Mouse (Mus musculus) adipocyte (in vitro differentiated cells): ENCODE measurements around the gene Aknad1.

Source experiments
- DNase-seq: peaks from one replicate; pipeline ENCODE4 v3.0.0-alpha.2; 2016; ENCODE audit warnings: low spot score

Aknad1 gene

DNA sequence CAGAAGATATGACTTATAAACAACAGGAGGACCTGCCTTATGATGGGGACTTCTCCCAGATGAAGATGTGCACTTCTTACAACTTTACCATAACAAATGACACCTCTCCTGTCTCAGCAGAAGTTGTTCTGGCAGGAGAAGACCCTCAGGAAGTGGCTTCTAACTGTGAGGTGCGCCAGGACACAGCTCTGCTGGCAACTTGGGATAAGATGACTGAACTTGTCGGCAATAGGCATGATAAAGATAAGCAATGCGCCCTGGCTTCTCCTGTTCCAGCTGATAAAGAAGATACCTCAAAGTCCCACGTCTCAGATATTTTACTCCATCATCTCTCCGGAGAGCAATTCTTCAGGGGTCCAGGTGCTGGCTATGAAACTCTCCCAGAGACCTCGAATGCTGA, 12.2 kb downstream of the Aknad1 start:
- no peak for DNase-seq

DNA sequence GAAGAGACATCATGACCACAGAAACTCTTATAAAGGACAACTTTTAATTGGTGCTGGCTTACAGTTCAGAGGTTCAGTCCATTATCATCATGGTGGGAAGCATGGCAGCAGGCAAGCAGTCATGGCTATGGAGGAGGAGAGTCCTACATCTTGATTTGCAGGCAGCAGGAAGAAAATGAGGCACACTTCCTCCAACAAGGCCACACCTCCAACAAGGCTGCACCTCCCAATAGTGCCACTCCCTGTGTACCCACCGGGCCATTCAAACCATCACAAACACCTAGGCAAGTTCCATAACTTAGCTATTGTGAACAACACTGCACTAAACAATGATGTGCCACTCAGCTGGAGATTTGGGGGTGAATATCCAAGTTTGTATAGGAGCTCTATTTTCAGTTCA, 15.1 kb downstream of the Aknad1 start:
- DNase-seq = no peak

DNA sequence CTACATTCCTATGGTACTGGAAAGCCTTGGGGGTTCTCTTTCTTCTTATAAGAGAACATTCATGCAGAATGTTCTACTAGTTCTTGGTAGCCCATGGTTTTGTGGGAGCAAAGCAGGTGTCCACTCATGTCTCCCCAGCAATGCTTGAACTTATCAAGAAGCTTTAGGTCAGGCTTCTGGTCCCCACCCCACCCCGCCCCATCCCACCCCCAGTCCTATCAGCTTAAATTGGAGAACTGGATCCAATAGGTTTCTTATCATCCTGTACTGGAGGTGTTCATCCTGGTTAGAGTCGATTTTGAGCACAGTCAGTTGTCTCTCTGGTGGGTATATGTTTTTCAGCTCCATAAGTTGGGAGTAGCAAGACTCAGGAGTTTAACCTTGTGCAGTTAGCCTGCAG, 16.1 kb downstream of the Aknad1 start:
- no peak for DNase-seq

DNA sequence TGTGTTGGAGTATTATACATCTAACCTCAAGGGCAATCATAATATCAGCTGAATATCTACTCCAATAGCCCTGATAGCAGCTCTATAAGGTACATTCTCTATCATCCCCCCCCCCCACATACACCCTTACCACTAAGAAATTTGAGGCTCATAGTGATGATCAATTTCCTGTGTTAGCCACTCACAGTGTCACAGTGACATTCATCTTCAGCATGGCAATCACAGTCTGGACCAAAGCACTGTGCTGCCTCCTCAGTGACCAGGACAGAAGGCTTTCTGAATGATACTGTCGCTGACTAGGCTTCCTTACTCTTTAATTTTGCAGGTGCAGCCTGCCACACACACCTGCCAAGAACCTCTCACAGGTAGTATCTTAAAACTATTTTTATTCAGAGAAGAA, 16.7 kb downstream of the Aknad1 start:
- DNase-seq = no peak

DNA sequence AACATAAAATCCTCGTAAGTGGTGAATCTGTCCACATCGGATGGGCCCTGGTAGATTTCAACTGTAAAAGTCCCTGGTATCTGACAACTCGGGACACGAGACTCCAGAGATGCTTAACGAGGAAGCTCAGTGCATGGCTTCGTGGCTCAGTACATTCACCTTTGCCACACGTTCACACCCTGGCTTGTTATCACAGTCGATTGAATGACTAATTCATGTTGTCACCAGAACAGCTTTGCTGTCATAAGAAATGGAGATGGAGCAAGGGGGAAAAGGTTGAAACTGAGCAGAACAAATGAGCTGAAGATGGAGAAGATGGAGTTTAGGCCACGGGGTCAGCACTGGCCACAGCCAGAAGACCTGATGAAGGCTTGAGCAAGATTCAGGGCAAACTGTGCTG, 18.1 kb downstream of the Aknad1 start:
- DNase-seq = no peak

DNA sequence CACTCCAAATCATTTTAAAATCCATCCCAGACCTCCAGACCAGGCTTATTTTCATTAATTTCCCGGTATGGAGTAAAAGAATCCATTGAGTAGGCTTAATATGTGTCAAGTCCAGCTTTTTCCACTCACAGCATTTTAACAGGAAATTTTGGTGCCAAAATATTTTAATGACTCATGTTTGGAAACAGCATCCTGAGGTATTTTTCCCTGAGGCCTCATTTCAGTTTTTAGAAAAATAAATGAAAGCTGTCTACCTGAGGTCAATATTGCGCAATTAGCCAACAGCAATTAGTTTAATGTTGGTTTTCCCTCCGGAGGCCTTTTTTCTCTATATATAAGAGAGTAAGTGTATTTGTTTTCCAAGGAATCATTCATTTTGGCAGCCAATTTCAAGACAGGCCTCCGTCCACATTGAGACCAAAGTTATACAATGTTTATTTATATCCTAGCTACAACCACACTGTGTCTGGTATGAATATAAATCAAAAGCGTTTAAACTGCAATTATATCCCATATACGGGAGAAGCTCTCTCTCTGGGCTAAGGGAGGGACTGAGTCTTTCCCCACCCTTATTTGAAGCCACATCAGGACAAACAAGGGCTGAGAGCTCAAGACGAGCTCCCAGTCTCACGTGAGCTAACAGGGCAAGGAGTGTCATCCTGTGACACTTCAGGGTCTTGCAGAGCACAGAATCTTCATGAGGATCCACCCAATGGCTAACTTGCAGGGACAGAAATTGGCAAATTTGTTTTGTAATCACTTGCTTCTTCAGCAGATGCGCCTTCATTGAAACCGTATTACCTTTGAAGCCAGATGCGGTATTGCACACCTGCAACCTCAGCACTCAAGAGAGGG, 20.3 kb downstream of the Aknad1 start:
- peak; percentile 20 for DNase-seq

DNA sequence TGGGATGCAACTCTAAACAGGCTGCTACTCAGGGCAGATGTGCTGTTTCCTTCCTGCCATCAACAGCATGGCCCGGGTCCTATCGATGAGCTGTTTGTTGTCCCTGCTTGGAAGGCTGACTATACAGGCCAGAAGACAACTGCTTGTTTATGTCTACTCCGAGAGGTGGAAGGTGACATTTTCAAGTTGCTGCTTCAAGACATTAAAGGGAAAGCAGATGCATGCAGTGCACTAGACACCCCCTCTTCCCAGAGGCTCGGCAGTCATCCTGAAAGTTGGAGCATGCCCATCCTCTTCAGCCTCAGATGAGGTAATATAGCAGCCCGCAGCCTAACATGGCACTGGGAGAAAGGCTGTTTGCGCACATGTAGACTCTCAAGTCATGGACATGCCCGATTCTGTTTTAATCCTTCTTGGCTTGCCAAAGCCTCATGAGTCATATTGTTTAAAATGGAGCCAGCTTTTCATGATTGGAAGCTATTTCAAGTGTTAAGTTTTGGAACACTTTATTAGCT, 23.2 kb downstream of the Aknad1 start:
- DNase-seq = peak; percentile 74

DNA sequence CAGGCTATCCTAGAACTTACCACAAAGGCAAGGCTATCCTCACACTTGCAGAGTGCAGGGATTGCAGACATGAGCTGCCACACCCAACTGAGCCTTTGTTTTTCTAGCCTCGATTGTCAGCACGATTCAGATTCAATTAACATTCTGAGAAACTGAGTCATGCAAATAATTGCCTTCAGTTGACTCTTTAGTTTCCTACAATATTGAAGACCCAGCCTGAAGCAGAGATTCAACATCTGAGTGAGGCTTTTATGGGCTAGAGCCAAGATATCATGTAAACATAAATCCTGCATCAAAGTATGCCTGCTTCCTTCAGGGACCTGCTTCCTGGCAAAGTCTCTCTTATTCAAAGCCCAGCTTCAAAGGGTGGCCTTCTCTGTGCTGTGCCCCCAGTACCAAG, 24.2 kb downstream of the Aknad1 start:
- DNase-seq = no peak

DNA sequence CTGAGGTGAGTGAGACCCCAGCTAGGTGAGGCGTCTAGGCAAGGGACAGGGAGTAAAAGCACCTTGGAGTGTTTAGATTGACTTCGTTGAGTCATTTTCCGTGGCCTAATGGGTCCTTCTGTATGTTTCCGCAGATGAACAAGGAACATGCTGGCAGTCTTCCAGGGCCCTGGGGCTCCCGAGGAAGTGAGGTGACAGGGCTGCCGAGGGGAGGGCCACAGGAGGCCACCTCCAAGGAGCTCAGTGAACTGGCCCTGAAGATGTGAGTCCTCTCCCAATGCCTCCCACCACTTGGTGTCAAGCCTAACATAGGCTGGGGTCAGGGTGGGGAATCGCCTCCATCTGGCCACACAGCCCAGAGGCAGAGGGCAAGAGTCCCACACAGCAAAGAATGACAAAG, 25.5 kb downstream of the Aknad1 start:
- DNase-seq = no peak

DNA sequence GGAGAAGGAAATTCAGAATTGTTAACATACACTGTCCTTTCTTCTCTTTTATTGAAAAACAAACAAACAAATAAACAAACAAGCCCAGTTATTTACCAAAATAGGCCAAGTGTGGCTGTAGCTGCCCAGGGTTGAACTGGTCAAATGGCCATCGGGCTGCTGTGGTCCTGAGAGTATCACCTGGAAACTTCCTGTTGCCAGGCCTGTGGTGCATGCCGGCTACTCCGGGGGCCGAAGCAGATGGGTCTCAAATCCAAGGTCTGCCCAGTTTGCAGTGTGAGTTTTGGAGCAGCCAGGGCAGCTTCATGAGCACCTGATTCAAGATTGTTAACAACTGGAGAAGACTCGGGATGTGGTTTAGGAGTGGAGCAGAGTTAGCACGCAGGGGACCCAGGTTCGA, 26.0 kb downstream of the Aknad1 start:
- DNase-seq = no peak

DNA sequence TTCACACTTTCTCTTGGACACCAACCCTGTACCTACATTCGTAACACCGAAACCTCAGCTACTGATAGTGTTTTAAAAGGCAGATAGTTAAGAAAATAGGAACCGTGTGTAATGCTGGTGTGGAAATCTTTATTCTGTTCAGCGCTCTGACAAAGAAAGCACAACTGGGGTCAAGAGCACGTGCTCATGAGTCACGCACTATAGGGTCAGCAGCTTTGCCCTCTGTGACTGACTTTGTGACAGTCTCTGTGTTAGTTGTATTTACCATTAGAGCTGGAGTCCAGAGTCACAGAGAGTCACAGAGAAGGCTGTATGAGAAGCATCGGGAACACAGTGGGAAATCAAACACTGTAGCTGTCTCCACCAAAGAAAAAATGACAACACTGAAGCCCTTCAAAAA, 27.5 kb downstream of the Aknad1 start:
- DNase-seq = no peak

DNA sequence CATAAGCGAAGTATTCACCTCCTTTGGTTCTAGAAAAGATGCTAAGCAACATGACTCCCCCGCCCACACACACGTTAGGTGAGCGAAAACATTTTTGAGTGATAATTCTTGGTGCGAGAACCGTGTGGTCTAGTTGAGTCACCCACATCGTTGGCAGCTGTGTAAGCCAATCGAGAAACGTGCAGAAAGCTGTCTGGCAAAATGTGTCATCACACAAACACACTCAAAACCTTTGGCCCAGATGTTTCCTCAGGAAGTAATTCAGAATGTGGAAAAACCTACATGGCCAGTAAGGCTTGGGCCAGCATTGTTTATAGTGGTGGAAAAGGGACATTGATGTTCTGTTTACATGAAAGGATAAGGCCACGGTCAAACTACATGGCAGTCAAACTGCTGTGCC, 28.0 kb downstream of the Aknad1 start:
- peak; percentile 69 for DNase-seq

DNA sequence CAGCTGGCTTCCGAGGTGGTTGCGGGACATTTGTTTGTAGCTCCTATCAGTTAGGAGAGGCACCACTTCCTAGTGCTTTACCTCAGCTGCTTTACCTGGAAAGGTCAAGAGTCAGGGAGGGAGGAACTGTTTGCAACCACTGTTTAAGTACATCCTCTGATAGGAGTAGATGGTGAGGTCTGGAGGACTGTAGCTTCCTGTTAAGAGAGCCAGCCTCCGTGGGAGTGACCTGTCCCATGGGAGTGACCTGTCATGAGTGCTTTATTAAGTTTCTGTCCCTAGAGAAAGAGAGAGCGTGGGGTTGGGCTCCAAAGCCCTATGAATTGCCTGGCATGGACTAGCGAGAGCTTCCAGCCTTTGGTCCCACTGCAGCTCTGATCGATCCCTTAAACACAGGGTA, 30.1 kb downstream of the Aknad1 start:
- no peak for DNase-seq

DNA sequence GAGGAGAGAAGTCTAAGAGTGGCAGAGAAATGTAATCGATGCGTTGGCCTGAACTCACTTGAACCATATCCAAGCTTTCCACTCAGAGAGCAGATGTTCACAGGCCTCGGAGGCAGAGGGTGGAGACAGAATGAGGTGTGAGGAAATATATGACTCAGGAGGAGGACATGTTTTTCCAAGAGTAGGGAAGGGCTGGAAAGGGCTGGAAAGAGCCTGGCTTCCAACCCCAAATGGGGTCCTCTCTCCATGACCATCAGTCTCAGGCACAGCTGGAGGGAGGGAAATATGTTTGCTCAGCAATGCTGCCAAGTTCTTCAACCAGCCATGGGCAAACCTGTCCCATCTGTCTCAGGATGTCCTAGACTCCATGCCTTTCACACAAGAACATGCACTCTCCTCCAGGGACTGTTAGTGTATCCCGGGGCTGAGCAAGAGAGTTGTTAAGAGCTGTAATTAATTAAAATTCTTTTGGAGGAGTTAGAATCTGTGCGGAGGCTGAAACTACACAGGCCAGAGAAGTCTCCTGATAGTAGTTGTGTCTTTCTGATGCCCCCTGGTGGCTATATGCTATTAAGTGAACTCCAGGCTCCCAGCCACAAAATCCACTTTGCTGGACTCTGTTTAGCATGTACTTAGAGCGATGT, 31.4 kb downstream of the Aknad1 start:
- DNase-seq = peak; percentile 91

DNA sequence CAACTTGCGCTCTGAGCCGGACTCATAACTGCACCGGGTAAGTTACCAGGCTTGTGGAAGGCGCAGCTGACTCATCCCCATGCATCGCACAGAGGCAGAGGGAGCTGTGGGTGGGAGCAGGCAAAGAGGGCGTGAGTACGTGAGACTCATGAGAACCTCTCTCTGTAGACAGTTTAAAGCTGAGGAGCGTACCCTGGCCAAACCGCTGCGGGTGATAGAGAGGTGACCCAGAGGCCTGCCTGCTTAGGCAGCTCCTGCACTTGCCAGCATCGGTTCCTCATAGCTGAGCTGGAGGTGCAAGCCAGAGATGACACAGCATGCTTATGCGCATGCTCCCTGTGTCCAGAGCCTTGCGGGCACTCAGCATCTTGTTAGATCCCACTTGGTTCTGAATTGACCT, 32.8 kb downstream of the Aknad1 start:
- DNase-seq = no peak

DNA sequence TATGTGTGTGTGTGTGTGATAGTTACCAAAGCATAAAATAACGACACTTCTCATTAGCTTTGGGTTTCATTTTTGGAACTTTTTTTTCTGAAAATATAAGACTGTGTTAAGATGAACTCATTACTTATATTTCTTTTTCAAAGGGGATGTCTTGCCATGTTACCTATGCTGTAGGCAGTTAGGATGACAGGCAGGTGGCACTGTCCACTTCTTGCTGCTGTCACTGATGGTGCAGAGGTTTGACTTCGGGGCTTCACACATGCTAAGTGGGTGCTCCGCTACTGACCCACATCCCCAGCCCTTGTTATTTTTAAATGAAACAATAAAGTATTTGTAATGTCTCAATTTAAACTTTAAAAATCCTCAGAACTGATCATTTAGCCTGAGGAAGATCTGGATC, 33.4 kb downstream of the Aknad1 start:
- no peak for DNase-seq

DNA sequence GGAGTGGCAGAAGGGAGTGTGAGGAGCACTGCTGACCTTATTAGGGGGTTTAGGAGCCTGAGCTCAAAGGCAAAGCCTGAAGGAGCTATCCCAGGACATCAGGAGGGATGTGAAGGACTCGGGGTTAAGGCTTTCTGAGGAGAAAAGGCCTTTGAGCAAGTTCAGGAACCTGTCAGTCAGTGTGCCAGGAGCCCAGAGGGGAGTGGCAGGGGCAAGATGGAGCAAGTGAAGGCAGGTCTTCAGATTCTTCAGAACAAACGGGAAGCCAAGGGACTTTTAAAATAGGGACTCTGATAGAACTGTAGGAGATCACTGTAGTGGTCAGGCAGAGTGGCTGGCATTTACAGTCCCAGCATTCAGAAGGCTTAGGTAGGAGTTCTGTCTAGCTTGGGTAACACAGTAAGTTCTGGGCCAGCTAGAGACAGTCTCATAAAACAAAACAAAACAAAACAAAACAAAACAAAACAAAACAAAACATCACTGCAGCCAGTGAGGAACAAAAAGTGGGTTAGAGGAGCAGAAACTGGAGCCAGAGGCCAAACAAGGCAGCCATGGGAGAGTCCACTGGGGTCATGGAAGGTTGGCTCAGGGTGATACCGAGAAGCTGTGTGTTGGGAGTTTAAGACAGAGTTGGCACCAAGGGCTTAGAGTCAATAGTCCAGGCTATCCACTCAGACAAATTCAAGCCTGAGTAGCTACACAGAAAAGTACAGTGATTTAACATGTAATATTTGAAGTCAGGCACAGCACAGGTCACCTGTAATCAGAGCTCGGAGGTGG, 39.5 kb downstream of the Aknad1 start:
- peak; percentile 67 for DNase-seq

DNA sequence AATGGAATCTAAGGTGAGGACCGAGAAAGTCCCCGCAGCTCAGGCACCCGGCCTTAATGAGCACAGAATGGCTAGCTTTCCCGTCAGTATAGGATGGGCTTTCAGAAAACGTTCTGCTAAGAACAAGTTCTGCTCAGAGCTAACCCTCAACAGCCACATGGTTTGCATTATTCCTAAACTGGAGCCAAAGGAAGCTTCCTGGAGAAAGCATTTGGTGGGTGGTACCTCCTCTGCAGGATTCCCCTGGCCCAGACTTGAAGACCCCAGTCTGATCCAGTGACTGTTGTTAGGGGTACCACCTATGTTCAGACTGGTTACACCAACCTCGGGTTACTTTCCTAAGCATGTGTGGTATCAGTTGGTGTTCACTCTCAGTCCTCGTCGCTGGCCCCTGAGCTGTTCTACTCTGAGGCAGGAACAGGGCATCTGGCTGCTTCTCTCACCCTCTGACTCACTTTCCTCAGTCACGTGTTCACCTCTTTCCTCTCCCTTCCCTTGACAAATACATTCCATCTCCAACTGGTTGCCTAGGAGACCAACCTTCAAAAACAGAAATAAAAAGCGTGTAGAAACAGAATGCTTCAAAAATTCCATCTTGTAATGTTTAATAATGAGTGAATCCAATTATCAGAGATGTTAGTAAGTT, 41.9 kb downstream of the Aknad1 start:
- DNase-seq = peak; percentile 89

DNA sequence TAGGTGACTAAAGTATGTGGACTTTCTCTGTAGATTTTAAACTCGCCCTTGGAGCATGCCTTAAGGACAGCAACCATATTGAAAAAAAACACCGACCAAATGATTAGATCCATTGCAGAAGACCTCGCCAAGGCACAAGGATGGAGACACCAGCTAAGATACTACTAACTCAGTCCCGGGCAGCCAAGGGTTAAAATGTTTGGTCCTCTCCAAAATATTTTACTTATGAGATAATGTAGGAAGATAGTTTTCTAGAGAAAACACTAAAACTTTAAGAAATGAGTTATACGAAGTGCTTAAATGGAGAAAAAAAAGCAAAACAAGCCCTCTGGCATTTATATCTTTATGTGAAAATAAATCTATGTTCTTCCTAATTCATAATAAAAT, 42.4 kb downstream of the Aknad1 start:
- no peak for DNase-seq

DNA sequence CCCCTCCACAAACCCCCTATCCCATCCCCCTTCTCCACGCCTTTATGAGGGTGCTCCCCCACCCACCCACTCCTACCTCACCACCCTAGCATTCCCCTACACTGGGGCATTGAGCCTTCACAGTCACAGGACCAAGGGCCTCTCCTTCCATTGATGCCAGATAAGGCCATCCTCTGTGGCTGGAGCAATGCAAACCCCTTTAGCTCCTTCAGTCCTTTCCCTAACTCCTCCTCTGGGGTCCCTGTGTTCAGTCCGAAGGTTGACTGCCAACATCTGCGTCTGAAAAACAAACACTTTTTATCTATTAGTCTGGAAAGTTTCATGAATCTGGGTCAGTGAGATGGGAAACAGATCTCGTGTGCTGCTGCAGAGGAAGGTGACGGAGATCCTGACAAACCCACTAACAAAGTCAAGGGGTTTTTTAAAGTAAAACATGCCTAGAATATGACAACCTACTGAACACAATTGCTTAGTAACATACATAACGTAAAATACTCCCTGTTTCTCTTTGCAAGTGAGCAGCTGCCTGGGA, 43.0 kb downstream of the Aknad1 start:
- no peak for DNase-seq

DNA sequence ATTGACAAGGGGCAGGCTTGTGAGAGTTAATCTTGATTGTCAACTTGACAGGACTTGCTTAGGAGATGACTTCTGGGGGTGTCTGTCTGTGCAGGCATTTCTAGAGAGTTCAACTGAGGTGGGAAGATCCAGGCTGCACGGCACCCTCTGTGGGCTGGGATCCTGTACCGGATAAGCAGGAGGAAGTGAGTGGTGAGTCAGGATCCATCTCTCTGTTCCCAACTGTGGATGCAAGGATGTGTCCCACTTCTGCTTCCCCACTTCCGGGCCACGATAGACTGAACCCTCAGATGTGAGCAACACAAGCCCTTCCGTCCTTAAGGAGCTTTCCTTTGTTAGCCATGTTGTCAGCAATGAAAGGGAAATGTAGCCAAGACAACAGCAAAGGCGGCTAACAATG, 47.1 kb downstream of the Aknad1 start:
- no peak for DNase-seq
